Mouse (Mus musculus): ENCODE measurements around the gene Caly.

Caly gene

DNA sequence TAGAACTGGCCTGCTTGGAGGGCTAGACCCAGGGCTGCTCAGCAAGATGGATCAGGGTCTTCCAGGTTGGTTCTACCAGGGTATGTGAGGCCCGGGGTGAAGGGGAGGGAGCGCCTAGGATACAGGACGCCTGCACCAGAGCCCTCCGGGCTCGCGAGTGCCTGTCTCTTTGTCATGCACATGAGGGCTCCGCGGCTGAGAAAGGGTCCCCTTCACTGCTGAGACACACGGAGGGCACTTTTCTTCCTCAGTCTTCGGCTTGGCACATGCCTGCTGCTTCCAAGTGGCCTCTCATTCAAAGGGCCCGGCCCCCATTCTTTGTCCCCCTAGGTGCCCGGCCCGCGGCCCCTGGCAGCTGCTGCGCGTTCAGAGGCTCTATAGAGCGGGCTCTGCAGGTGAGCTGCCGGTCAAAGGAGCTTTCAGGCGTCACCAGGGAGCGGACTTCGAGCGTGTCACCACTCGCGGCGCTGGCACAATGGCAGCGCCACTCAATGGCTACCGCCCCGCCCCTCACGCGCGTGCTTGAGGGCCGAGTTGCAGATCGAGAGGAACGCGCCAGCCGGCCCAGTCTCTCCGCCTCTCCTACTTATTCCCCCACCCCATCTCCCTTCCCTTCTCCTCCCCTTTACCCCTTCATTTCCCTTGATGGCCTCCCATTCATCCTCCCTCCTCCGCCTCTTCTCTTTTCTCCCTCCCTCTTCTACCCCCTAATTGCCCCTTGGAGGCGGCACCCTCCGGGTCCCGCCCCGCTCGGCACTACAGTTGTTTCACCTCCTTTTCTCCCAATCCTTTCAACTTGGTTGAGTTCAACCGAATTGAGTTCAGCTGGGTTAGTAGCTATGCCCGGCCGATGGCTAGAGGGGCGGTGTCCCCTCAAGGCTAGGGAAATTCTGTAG lies 21.2 kb downstream of the Caly start:
- POLR2A ChIA-PET, result interaction anchor here in 2 of 4 experiments (1.1 to 2.5 kb wide), 4 partner anchors 12 to 65 kb away, joined by 4 to 10 read pairs (median 4); partner anchors contain the start of genes Msx3 (in 2 of the 2) and Tubgcp2 (in 1 of the 2)
- CTCF ChIA-PET, result interaction anchor here (0.7 to 3.4 kb wide), 10 partner anchors 12 to 447 kb away, joined by 3 to 17 read pairs (median 7); partner anchors contain the start of gene Msx3 (in 1 of the 4)

GRCm38 (mm10) chr7:140059601-140060000 lies 22.7 kb downstream of the Caly start:
- CTCF ChIA-PET, result interaction anchor here in 3 of 4 experiments (0.6 to 1.1 kb wide), 3 partner anchors 16 to 375 kb away, joined by 3 to 7 read pairs (median 6); no protein-coding TSS in a partner anchor
- POLR2A ChIA-PET, result interaction anchor here in 2 of 4 experiments (0.6 to 2.4 kb wide), 3 partner anchors 23 to 164 kb away, joined by 5 to 17 read pairs (median 5); partner anchors contain the start of genes Tubgcp2 (in 1 of the 2) and Zfp511 (in 1 of the 2)

DNA sequence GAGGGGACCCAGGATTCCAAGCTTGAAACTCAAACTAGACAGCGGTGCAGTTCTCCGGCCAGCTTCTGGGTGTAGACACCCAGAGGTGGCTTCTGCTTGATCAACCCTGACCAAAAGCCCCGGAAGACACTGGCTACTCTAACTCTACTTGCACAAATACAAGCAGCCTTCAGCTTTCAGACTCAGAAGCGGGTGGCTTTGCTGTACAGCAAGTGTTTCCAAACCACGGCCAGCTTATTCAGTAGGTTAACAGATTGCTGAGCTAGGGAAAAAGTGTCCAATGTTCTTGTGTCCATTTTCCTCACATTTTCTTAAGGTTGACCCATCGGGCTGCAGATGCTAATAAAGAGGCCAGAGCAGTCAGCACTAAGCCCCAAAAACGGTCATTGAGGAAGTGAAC lies 23.8 kb downstream of the Caly start:
- CTCF ChIA-PET, result interaction anchor here in 3 of 4 experiments (0.5 to 2.0 kb wide), 13 partner anchors 9 to 404 kb away, joined by 3 to 7 read pairs (median 4); partner anchors contain the start of genes Adam8 (in 1 of the 3), Msx3 (in 1 of the 3), Tubgcp2 (in 1 of the 3) and Zfp511 (in 1 of the 3)
- POLR2A ChIA-PET, result interaction anchor here (0.5 to 2.4 kb wide), 26 partner anchors 8 to 144 kb away, joined by 3 to 26 read pairs (median 4); partner anchors contain the start of genes Tubgcp2 (in 3 of the 4), Zfp511 (in 3 of the 4), Msx3 (in 2 of the 4) and 6430531B16Rik (in 1 of the 4)

GRCm38 (mm10) chr7:140057413-140058407 lies 24.6 kb downstream of the Caly start:
- CTCF ChIA-PET, result interaction anchor here in 2 of 4 experiments (0.5 to 2.0 kb wide), 13 partner anchors 9 to 1876 kb away, joined by 3 to 7 read pairs (median 4); partner anchors contain the start of genes Adam8 (in 1 of the 2), Msx3 (in 1 of the 2), Tubgcp2 (in 1 of the 2) and Zfp511 (in 1 of the 2)
- POLR2A ChIA-PET, result interaction anchor here (0.5 to 2.4 kb wide), 27 partner anchors 9 to 144 kb away, joined by 3 to 26 read pairs (median 3); partner anchors contain the start of genes Tubgcp2 (in 3 of the 4), Zfp511 (in 3 of the 4), Msx3 (in 2 of the 4) and 6430531B16Rik (in 1 of the 4)

- ChIA-PET CTCF (no interaction called here), POLR2A (interaction anchor here in 1 of 4 experiments (1.4 kb wide), 1 partner anchor 17 kb away, joined by 4 read pairs; the partner anchor contains the start of genes Tubgcp2 and Zfp511)
These were observed 28.2 kb downstream of the Caly start for GRCm38 (mm10) chr7:140054124-140054523.

DNA sequence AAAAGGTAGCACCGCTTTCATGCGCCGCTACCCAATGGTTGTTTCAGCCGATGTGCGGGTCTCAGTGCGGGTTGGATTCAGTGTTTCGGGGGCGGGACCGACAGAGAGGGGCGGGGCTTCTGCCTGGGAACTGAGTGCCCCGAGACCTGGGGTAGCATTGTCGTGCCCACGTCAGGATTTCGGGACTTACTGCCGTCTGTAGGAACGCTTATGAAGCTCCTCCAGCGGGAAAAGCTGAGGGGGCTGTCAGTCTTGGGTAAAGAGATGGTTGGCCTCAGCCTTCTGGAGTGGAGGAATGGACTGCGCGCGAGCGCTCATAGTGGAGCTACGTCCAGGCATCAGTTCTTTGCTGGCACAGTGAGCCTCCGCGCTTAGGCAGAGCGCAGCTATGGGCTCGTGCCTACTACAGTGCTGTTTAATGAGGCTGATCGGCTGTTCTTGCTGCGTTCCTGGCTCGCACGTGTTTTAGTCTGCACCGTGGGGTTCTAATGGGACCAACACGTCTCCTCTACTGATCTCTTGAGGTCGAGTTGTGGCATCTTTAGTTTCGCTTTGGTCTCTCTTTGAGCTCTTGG lies 33.1 kb downstream of the Caly start:
- ChIA-PET POLR2A (interaction anchor here (0.5 to 3.3 kb wide), 16 partner anchors 9 to 772 kb away, joined by 3 to 26 read pairs (median 4); partner anchors contain the start of genes Tubgcp2 (in 2 of the 4), Zfp511 (in 2 of the 4), 6430531B16Rik (in 1 of the 4) and Kndc1 (in 1 of the 4)), CTCF (interaction anchor here (0.6 to 1.5 kb wide), 7 partner anchors 9 to 1413 kb away, joined by 3 to 9 read pairs (median 4); no protein-coding TSS in a partner anchor)

DNA sequence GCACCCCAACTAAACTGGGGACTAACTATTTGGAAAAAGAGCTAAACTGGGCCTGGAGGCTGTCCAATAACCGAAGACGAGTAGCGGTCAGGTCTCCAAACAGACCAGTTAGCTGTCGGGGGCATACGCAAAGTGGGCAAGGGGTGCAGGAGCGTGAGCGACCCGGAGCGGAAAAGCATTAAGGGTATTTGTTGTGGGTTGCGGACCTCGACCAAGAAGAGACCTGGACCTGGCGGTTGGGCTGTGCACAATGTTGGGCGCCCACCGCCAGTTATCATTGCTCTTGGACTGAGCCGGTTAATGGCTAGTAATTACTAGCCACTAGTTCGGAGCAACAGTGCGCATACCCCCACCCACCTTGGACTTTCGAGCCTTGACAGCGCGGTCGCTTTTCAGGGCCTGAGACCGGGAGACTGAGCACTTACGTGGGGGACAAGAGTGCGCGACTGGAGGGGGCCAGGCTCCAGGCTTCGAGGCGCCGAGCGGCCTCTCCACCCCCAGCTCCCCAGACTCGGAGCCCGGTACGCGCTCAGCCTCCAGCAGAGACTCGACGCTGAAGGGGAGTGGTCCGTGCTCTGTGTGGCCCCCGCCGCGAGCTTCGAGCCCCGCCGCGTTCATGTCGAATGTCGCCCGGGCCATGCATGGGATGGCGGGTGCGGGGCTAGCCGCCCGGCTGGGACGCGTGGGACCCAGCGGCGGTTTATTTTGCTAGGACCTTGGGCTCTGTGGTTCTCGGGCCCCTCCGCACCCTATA lies 33.8 kb downstream of the Caly start, which contains the start of gene Msx3:
Gene Msx3 (minus strand): TSS at position 729 of the 754 bp plus-strand sequence.
- CTCF ChIA-PET, result interaction anchor here in 3 of 4 experiments (0.6 to 1.5 kb wide), 9 partner anchors 10 to 1414 kb away, joined by 3 to 9 read pairs (median 4); no protein-coding TSS in a partner anchor
- POLR2A ChIA-PET, result interaction anchor here (0.5 to 3.3 kb wide), 18 partner anchors 9 to 1167 kb away, joined by 3 to 26 read pairs (median 4); partner anchors contain the start of genes Tubgcp2 (in 3 of the 4), Zfp511 (in 3 of the 4), 6430531B16Rik (in 1 of the 4) and Kndc1 (in 1 of the 4)

DNA sequence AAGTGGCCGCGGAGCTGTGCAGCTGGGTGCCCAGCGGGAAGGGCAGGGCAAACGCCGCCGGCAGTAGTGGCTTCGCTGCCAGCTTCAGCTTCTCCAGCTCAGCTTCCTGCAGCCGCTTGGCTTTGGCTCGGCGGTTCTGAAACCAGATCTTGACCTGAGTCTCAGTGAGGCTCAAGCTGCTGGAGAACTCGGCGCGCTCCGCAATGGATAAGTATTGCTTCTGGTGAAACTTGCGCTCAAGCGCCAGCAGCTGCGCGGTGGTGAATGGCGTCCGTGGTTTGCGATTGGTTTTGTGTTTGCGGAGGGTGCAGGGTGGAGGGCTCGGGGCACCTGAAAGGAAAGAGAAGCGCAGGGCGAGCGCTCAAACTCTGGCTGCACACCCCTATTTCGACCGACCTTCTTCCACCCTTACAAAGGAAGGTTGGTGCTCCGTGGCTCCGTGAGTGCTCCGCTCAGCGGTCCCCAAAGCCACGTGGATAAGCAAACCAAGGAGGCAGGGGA lies 34.5 kb downstream of the Caly start:
- ChIA-PET POLR2A (interaction anchor here in 3 of 4 experiments (0.7 to 3.3 kb wide), 10 partner anchors 10 to 1168 kb away, joined by 3 to 26 read pairs (median 8); partner anchors contain the start of genes Tubgcp2 (in 3 of the 3), Zfp511 (in 3 of the 3) and Rassf7 (in 1 of the 3)), CTCF (interaction anchor here in 2 of 4 experiments (0.6 to 1.3 kb wide), 3 partner anchors 14 to 93 kb away, joined by 3 to 4 read pairs (median 3); no protein-coding TSS in a partner anchor)

- ChIA-PET CTCF (no interaction called here), POLR2A (interaction anchor here in 2 of 4 experiments (1.4 to 2.6 kb wide), 2 partner anchors 9 to 14 kb away, joined by 3 to 7 read pairs; partner anchors contain the start of genes Tubgcp2 (in 1 of the 2) and Zfp511 (in 1 of the 2))
These were observed 36.8 kb downstream of the Caly start for GRCm38 (mm10) chr7:140045546-140045945.

- POLR2A ChIA-PET, result interaction anchor here in 1 of 4 experiments (0.7 to 0.9 kb wide), 3 partner anchors 96 to 1110 kb away, joined by 3 to 4 read pairs (median 3); no protein-coding TSS in a partner anchor
- CTCF ChIA-PET, result no interaction called here
These were observed 39.6 kb downstream of the Caly start for GRCm38 (mm10) chr7:140042728-140043127.

GRCm38 (mm10) chr7:140037171-140037555 lies 45.2 kb downstream of the Caly start:
- CTCF ChIA-PET, result interaction anchor here in 1 of 4 experiments (0.9 kb wide), 1 partner anchor 29 kb away, joined by 3 read pairs; no protein-coding TSS in a partner anchor
- POLR2A ChIA-PET, result interaction anchor here in 3 of 4 experiments (0.7 to 1.8 kb wide), 21 partner anchors 9 to 785 kb away, joined by 3 to 19 read pairs (median 4); partner anchors contain the start of genes Msx3 (in 2 of the 3), 6430531B16Rik (in 1 of the 3), Adam8 (in 1 of the 3) and Fuom (in 1 of the 3)

DNA sequence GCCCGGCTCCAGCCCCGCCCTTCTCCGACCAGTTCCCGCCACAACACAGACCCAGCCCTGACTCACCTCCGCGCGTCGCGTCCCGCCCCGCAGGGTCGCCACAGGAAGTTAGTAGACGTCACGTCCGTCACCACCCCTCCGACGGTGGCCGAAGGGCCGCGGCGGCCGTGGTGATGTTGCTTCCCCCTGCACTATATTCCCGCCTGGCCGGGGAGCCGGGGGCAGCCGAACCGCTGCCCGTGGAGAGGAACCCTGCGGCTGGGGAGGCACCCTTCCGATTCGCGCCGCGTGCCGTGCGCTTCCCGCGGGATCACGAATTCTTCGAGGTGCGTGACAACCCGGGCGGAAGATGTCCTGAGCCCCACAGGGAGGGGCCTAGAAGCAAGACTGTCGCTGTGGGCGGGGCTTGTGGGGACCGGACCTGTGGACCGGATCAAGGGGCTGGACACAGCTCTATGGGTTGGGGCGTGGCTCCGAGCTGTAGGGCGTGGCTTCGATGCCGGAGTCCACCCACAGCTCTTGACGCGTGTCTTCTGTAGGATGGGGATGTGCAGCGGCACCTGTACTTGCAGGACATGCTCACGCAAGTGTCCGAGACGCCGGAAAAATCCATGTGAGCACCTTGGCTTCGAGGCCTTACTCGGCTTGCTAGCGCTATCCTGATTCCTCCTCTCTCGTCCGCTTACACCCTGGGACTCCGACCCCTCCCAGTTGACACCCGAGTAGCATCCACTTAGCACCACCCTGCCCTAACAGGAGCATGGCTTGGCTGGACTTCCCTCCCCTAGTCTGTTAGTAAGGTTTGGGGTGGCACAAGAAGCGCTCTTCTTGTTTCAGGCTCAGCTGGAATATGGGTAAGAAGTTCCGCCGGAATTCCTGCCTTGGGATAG lies 45.8 kb downstream of the Caly start, which contains the start of the genes Zfp511 and Tubgcp2:
Gene Zfp511 (plus strand): TSS at position 111 of the 890 bp plus-strand sequence.
Gene Tubgcp2 (minus strand): TSS at position 389 of the 890 bp plus-strand sequence.
- CTCF ChIA-PET, result interaction anchor here in 1 of 4 experiments (0.7 to 0.9 kb wide), 2 partner anchors 22 to 28 kb away, joined by 3 read pairs; no protein-coding TSS in a partner anchor
- POLR2A ChIA-PET, result interaction anchor here in 3 of 4 experiments (0.7 to 1.8 kb wide), 20 partner anchors 8 to 785 kb away, joined by 3 to 19 read pairs (median 4); partner anchors contain the start of genes Msx3 (in 2 of the 3), 6430531B16Rik (in 1 of the 3), Adam8 (in 1 of the 3) and Fuom (in 1 of the 3)

GRCm38 (mm10) chr7:140035456-140035855 lies 46.9 kb downstream of the Caly start:
- POLR2A ChIA-PET, result interaction anchor here in 1 of 4 experiments (1.8 kb wide), 1 partner anchor 13 kb away, joined by 19 read pairs; the partner anchor contains the start of gene Msx3
- CTCF ChIA-PET, result no interaction called here

DNA sequence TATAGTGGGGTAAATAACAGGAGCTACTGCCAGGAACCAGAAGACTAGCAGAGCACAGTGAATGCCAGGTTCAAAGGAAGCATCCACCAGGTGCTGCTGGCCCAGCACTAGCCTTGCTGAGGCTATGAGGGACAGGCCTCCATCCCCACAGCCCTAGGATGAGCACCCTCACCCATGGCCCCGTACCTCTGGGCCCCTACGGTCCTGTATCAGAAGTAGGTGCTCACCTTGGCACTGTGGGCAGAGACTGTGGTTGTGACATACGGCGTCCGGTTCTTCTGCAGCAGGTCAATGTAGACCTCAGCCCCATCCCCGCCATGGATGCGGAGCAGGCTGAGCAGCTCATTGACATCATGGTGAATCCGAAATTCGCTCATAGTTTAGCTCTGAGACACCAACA lies 49.0 kb downstream of the Caly start:
- POLR2A ChIA-PET, result no interaction called here
- CTCF ChIA-PET, result no interaction called here

Measured in embryonic stem cell, embryonic (primary cell).